Mouse (Mus musculus): ENCODE results near the gene Hmgb1.
"Not testable (repeated sequence)": the region's sequence is repeated elsewhere in the genome, so short reads cannot be mapped to it uniquely, and the experiment has no call there.

The Hmgb1 gene

DNA sequence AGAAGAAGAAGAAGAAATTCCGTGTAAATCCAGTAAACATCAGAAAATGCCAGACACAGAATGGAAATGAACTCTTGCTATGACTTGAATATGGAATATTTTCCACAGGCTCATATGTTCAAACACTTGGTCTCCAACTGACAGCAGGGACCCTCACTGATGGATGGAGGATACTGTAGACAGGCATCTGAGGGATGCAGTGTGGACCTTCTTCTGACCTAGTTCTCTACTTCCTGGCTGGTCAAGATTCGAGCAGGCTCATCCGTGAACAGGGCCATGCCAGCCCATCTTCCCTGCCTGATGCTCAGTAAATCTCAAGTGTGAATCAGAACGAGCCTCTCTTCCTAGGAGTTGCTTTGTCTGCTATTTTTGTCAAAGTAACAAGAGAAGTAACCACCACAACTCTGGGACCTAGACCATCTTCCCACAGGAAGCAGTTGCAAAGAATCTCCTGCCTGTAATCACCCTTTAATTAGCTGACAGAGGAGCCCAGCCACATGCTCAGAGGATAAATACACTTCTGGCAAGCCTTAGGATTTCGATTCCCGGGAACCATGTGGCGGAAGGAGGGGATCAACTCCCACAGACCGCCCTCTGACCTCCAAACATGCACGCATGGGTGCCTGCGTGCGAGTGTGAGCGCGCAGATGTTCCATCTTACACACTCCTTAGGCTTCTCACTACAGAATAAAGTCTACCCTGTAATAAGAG, 32.1 kb downstream of the Hmgb1 start:
- in situ Hi-C loops (cut with MboI; ENCODE audit: low sequenced_read_pairs), result no loop called here

DNA sequence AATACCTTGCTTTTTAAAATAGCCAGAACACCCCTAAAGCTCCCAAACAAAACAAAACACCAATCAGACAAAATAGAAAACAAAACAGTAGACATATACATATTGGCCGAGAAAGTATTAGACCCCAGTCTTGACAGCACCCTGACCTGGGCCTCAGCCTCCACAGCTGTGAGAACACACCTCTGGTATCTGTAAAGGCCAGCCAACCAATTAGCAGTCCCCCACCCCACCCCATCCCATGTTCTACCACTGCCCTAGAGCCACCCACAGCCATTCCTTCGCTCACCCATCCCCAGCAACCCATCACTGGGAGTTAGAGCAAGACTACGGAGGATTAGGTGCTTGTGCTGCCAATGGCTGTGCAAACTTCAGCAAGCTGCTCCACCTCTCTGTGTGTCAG, 33.4 kb downstream of the Hmgb1 start:
- in situ Hi-C loops (cut with MboI; ENCODE audit: low sequenced_read_pairs), result no loop called here

DNA sequence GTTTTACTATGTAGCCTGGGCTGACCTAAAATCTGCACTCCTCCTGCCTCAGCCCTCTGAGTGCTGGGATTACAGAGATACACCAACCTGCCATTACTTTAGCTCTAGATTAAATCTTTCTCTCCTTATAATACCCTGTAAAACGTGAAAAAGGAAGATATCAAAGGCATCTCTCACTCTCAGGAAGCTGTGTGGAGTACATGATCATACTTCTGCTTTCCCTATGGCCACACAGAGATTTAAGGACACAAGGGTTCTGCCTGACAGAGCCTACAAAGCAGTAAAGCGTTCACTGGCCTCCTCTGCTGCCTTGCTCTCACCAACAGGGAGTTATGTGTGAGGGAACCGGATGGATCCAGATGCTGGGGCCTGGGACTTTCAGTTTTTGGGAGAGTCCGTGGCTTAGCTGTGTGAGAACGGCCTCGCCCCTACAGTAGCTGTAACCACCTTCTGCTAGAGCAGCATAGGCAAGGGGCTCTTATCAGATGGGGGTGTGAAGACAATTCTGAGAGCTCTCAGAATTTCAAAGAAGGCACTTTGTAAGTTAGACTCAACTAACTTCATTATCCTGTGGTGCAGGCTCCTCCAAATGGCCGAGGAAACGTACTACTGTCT, 36.8 kb downstream of the Hmgb1 start:
- in situ Hi-C loops (cut with MboI; ENCODE audit: low sequenced_read_pairs), result no loop called here

DNA sequence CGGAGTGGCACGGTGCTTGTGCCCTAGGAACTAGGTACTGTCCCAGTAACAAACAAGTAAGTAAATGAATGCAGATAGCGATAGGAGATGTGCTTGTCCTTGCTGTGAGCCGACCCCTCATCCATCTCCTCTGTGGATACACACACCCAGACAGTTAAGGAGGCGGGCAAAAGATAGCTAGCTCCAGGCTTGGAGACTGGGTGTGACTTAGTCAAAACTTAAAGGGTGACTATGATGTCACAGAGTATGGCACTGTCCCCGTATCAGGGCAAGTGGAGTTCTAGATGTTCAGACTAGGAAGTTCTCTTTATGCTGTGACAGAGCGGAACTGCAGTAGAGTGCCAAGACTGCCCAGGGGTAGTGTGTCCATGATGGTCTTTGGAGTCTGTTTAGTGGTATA, 37.6 kb downstream of the Hmgb1 start:
- in situ Hi-C loops (cut with MboI; ENCODE audit: low sequenced_read_pairs), result no loop called here

DNA sequence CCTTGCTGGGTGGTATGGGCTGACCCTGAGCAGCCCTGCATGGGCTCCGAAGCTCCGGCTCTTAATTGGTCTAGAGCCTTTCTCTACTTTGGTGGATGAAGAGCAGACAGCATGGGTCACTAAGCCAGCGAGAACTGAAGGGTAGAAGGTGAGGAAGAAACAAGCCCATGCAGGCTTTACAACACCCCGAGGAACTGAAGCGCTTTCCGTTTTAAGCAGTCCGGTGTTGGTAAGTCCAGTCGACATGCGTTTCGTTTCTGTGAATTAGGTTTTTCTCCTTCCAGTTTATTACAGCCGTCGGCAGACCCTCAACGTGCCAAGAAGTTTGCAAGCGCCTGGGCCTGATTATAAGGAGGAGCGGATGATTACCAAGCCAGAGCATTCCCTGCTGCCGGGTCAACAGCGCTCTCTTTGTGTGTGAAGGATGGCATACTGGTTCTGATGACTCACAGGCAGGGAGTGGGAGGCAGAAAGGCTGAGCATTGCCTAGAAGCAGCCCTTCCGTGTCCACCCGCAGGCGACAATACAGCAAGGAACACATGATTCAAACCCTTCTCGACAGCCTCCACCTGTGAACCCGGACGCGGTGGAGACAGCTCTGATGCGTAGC, 40.4 kb downstream of the Hmgb1 start:
- in situ Hi-C loops (cut with MboI; ENCODE audit: low sequenced_read_pairs), result no loop called here

DNA sequence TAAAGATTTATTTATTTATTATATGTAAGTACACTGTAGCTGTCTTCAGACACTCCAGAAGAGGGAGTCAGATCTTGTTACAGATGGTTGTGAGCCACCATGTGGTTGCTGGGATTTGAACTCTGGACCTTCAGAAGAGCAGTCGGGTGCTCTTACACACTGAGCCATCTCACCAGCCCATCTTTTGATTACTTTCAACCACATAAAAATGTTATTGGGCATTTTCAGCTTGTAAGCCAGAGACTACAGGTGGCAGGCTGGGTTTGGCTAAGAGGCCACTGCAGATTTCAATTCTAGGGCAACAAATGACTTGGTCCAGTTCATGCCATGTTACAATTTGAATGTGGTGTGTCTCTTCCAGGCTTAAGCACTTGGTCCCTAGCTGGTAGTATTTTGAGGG, 43.1 kb downstream of the Hmgb1 start:
- in situ Hi-C loops (cut with MboI; ENCODE audit: low sequenced_read_pairs), result not testable (repeated sequence)

DNA sequence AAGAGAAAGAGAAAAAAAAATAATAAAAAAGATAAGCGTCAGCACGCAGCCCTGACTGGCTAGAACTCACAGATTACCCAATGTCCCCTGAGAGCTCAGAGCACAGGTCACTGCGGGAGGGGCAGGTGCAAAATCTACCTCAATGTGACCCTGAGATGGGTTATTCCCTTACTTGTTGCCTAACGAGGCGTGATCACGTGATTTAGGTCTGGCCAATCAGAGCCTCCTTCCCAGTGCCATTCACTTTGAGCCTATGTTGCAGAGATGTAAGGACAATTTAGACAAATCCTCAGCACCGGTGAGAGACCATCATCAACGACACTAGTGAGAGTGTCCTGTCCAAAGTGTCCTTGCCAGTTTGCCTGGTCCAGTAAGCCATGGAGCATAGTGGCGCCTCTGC, 44.0 kb downstream of the Hmgb1 start:
- in situ Hi-C loops (cut with MboI; ENCODE audit: low sequenced_read_pairs), result no loop called here

DNA sequence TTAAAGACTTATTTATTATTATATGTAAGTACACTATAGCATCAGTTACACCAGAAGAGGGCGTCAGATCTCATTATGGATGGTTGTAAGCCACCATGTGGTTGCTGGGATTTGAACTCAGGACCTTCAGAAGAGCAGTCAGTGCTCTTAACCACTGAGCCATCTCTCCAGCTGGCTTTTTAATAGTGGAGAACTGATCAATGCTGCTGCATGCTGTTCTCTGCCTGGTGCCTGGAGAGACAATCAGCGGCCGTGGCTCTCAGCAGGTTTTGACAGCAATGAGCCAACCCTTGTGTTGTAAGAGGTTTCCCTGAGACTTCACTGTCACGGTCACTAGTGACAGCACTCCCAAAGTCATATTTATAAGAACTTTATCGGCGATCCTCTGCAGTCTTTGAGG, 46.2 kb downstream of the Hmgb1 start:
- in situ Hi-C loops (cut with MboI; ENCODE audit: low sequenced_read_pairs), result not testable (repeated sequence)

DNA sequence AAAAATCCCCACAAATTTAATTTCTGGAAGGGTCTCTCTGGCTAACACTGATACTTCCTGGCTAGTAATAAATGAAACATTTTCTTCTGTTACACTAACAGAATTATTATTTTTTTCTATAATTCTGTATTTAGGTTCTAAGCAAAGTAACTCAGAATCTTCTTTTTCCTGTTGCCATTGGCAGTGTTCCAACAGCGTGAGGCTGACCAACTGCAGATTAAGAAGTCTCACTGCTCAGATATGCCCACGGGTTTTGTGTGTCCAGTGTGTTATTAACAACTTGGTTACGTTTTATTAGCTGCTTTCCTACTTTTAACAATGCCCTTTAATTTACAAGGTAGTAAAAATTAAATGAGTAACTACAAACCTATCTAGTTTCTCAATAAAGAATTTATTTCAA, 46.8 kb downstream of the Hmgb1 start:
- in situ Hi-C loops (cut with MboI; ENCODE audit: low sequenced_read_pairs), result no loop called here

DNA sequence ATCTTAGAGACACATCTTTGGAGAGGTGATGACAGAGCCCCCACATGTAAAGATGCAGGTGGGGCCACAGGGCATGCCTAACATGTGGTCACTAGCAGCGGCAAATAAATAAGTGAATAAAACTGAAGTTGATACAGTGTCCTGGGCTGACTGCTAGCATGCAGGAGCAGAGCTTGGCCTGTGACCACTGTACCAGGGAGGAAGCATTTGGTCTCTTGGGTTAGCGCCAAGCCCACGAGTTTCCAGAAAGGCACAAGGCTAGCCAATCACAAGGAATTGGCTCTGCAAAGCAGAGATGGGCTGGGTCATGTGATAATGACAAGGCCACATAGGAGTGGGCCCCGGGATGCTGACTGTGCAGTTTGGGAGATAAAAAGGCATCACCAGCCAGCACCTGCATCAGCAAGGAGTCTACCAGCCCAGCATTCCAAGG, 47.3 kb downstream of the Hmgb1 start:
- in situ Hi-C loops (cut with MboI; ENCODE audit: low sequenced_read_pairs), result no loop called here

DNA sequence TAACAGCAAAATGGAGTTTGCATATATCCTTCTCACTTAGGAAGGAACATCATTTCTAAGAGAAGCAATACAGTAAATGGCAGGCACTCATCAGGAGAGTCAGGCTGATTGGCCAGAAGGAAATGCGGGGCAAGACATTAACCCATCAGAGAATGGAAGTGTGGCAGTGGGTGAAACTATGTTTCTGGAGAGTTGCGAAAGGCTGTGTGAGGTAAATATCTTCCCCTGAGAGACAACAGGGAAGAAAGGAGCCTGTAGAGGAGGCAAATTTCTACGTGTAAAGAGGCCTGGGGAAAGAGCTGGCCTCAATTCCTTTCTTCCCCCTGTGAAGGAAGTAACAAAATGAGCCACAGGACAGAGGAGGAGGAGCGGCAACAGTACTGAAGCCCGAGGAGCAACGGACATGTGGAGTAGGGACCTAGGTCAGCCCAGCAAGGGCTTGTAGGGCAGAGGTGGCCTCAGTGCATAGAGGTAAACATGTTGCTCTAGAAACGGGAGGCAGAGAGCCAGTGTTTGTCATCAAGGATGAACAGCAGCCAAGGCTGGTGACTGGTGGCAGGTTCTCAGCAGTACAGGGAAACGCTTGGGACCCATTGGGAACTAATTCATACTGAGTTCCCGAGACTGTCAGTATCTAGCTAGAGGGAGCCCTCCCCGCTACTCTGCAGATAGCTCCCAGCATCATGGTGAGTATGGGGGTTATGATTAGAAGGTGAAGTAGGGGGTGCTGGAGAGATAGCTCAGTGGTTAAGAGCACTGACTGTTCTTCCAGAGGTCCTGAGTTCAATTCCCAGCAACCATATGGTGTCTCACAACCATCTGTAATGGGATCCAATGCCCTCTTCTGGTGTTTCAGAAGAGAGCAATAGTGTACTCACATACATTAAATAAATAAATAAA, 48.6 kb downstream of the Hmgb1 start:
- in situ Hi-C loops (cut with MboI; ENCODE audit: low sequenced_read_pairs), result no loop called here

DNA sequence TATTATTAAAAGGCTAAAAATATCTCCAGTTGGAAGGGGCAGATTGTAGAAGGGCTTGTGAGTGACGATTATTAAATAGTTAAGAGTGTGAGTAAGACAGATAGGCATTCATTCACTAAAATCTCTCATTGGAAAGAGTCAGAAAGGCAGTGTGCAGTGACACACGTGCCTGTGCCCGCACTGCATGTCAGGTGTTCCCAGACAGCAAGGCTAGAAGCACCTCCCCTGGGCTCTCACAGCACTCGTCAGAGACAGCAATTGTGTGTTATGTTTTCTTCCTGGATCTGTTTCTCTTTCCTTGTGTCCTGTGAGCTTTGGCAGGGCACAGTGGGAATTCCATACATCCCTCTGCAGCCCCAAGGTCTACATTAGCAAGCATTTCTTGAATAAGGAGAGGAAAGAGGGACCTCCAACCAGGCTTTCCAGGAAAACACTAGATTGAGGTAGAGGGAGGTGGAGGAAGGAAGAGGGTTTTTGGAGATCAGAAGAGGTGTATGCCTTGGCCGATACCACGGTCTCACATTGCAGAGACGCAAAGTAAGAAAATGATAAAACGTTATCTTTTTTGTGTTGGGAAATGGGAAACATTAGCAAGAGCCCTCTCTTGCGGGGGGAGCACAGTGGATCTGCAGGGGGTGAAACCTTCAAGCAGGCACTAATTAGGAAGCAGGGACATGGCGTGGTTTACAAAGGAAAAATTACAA, 49.4 kb downstream of the Hmgb1 start:
- in situ Hi-C loops (cut with MboI; ENCODE audit: low sequenced_read_pairs), result no loop called here

DNA sequence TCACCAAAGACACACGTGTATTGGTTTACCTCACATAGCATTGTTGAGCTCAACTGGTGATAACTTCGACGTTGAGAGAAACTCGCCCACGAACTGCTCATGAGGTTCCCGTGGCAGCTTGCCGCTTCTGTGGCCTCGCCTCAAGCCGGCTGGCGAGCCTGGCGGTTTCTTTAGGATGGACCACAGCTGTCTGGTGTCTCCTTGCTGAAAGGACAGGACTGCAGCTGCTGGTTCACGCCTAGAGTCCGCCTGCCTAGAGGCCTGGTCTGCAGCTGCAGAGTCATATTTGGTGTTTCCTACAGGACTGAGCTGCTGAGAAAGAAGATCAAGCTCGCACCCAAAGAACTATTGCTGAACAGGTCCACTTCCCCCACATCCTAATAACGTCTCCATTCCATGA, 55.8 kb downstream of the Hmgb1 start:
- in situ Hi-C loops (cut with MboI; ENCODE audit: low sequenced_read_pairs), result no loop called here

DNA sequence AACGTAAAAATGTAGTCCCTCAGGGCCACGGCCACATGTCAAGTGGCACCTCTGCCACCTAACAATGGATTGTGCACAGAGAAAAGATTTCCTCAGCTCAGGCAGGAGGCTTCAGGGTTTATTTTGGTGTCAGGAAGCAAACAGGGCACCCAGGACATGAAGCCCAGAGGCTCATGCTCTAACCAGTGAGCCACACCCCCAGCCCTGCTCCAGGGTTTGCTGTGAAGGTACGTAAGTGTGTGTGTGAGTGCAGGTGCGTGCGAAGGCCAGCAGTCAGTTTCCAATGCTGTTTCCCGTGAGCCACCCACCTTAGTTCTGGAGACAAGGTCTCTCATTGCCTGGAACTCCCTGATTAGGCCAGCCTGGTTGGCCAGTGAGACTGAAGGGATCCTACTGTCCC, 60.5 kb downstream of the Hmgb1 start:
- in situ Hi-C loops (cut with MboI; ENCODE audit: low sequenced_read_pairs), result no loop called here

DNA sequence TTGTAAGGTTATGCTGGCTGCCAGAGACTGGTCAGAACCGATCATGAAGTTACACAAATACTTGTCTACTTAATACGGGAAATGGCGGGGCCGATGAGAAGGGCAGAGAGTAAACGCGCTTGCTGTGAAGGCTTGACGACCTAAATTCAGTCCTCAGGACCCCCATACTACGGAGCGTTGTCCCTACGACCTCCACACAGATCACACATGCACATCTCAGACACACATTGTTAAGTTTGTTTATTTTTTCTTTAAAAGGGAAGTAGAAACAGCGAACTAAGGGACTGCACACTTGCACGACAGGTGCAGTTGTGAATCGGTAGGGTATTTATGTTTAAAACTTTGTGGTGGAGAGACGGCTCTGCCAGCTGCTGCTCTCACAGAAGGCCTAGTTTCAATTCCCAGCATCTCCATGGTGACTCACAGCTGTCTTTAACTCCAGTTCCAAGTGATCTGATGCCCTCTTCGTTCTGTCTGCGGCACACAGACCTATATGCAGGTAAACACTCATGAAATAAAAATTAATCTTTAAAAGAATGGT, 64.9 kb downstream of the Hmgb1 start:
- in situ Hi-C loops (cut with MboI; ENCODE audit: low sequenced_read_pairs), result no loop called here

DNA sequence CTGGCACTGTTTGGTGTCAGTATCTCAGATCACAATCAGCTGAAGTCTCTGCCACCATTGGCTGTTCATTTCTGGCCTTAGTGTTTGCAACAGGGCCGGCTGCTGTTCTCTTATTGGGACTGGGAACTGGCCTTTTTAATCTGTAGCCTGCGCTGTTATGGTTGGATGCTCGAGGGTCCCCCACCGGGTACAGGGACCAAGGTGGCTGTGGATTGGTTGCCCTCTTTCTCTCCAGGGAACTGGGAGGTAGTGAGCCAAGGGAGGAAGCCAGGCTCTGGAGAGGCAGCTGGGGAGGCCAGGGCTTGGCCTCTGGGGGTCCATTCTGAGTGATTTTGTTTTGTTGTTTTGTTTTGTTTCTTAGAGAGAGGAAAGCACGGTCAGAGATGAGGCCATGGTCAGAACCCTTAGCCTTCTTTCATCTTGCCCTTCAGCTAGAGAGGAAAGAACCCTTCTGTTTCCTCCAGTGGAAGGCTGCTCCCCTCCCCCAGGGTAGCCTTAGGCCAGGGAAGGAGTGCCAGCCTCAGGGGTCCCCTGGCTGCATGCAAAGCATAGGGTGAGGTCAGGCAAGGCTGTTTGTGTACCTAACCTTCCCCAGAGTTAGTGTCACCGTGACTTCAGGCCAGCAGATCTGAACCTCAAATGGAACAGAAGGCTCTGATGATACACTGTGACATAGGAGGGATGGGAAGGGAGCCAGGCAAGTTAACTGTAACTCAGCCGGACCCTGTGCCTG, 66.3 kb downstream of the Hmgb1 start:
- in situ Hi-C loops (cut with MboI; ENCODE audit: low sequenced_read_pairs), result no loop called here

DNA sequence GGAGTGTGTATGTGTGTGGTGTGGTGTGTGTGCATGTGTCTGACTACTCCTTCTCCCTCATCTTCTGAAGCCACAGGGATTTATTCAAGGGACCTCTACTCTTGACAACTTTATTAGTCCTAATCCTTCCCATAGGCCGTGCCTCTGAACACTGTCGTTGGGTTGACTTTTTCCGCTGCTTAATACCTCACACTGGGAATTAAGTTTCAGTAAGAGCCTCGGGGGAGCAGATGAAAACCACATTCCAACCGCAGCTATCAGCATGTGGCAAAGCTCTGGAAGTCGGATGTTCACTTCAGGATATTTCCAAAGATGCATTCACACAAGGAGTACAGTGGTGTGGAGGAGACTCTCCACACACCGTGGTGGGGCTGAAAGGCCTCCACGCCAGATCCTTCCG, 69.7 kb downstream of the Hmgb1 start:
- in situ Hi-C loops (cut with MboI; ENCODE audit: low sequenced_read_pairs), result no loop called here

DNA sequence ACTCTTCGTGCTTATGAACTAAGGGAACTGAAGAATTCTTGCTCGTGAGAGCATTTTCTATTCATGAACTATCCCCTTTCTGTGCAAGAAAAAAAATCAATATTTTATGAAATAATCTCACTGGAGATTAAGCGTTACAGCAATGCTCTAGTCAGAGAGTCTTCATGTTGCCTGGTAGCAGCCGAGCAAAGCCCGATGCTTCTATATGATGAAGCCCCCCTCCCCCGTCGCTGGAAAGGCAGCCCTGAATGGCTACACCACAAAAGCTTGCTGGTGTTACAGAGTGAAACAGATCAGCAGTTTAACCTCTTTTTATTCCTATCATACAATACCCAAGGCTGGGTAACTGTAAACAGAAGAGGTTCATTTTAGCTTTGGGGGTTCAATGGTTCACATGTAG, 70.3 kb downstream of the Hmgb1 start:
- in situ Hi-C loops (cut with MboI; ENCODE audit: low sequenced_read_pairs), result no loop called here

DNA sequence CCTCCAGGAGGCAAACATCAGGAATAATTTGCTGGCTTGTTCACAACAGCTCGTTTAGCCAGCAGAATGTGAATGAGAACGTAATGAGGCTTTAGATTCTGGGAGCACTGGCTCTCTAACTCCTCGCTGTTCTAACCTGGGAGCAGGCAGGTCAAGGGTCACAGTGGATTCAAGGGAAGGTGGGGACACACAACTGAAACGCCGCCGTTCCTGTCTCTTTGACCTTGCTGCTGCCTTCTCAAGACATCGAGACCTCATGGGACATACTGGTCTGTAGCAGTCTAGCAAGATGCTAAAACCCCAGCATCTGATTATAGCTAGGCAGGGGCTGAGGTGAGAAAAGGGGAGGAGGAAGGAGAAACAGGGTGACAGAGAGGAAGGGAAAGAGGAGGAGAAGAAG, 70.8 kb downstream of the Hmgb1 start:
- in situ Hi-C loops (cut with MboI; ENCODE audit: low sequenced_read_pairs), result no loop called here

DNA sequence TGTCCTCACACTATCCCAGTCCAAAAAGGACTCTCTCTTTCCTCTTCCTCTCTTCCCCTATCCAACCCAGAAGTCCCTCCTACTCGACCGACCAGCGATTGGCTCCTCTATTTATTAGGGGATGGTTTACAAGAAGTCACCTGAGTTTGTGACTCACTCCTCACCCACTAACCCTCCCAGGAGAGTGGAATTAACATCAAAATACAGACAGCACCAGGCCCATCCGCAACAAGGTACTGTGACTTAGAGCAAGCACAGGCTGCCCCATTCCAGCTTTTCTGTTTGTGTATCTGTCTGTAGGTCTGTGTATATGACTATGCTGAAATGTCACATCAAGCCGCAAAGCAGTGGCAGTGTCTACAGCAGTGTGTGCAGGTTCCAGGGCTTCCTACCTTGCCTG, 71.7 kb downstream of the Hmgb1 start:
- in situ Hi-C loops (cut with MboI; ENCODE audit: low sequenced_read_pairs), result no loop called here

Data from CH12F3 (cell line).